Mouse (Mus musculus): Measurements from ENCODE around the gene F11. TPM values are rescaled to one million over a fixed set of nuclear protein-coding genes. Genes with fewer than 3 reads are reported as not detected.

F11 gene
- polyA plus RNA-seq, 1 experiment from 2014 or later: not detected

GRCm38 (mm10) chr8:45281630-45282029, 19.8 kb upstream of the F11 start:
- no peak overlapping the region for H3K4me3 ChIP-seq (ENCODE audit: low read depth, low read length)
- no peaks in the 10 kb centered on the region for H3K36me3 ChIP-seq (ENCODE audit: control insufficient read depth, insufficient read depth, low read length)
- H3K4me1 ChIP-seq (replicated peaks; ENCODE audit: control insufficient read depth, insufficient read depth, low read length): no peaks in the 10 kb centered on the region
- H3K27me3 ChIP-seq (ENCODE audit: control insufficient read depth, insufficient read depth, low read length): no peaks in the 10 kb centered on the region
- DNase-seq (ENCODE audit: low spot score): no peak
- no peak overlapping the region for H3K9ac ChIP-seq (ENCODE audit: low read length)
- no peak overlapping the region for H3K4me2 ChIP-seq (ENCODE audit: low read depth, low read length, severe bottlenecking)
- WGBS: 80% methylated on average over 8 of the region's 8 CpGs
- no peaks in the 10 kb centered on the region for H3K9me3 ChIP-seq (ENCODE audit: control insufficient read depth, low read length)
- no peak overlapping the region for H3K27ac ChIP-seq (ENCODE audit: low read depth, low read length)
- ATAC-seq (replicated peaks; ENCODE audit: low FRiP score): no peak

DNA sequence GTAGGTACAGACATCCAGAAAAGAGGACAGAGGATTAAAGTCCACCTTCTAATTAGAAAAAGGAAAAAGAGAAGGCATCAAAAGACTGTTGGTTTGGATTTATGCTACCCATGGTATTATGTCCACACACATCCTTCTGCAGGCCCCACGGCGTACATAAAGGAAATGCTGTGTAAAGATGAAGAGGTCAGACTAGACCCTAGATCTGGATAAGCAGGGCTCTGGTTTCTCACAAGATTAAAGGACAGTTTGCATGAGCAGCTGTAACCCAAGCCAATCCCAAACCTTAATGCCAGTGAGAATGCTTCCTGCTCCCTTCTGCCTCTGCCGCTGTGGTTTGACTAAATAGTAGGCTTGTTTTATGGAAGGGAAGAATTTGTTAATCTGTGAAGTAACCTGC, 15.6 kb upstream of the F11 start:
- Histone ChIP-seq H3K4me1 (replicated peaks; ENCODE audit: control insufficient read depth, insufficient read depth, low read length) (no peaks in the 10 kb centered on the region), H3K36me3 (ENCODE audit: control insufficient read depth, insufficient read depth, low read length) (no peaks in the 10 kb centered on the region), H3K4me2 (ENCODE audit: low read depth, low read length, severe bottlenecking) (no peak overlapping the region), H3K4me3 (ENCODE audit: low read depth, low read length) (no peak overlapping the region), H3K27me3 (ENCODE audit: control insufficient read depth, insufficient read depth, low read length) (no peaks in the 10 kb centered on the region), H3K27ac (ENCODE audit: low read depth, low read length) (no peak overlapping the region), H3K9me3 (ENCODE audit: control insufficient read depth, low read length) (no peaks in the 10 kb centered on the region), H3K9ac (ENCODE audit: low read length) (no peak overlapping the region)
- DNase-seq (ENCODE audit: low spot score): no peak
- ATAC-seq (replicated peaks; ENCODE audit: low FRiP score): no peak
- 83% methylated on average over 3 of the region's 3 CpGs for WGBS

GRCm38 (mm10) chr8:45274317-45274716, 12.5 kb upstream of the F11 start:
- ATAC-seq (replicated peaks; ENCODE audit: low FRiP score): no peak
- Histone ChIP-seq H3K9ac (ENCODE audit: low read length) (no peak overlapping the region), H3K4me3 (ENCODE audit: low read depth, low read length) (no peak overlapping the region), H3K4me1 (replicated peaks; ENCODE audit: control insufficient read depth, insufficient read depth, low read length) (no peaks in the 10 kb centered on the region), H3K36me3 (ENCODE audit: control insufficient read depth, insufficient read depth, low read length) (no peaks in the 10 kb centered on the region), H3K9me3 (ENCODE audit: control insufficient read depth, low read length) (no peaks in the 10 kb centered on the region), H3K27me3 (ENCODE audit: control insufficient read depth, insufficient read depth, low read length) (no peaks in the 10 kb centered on the region), H3K27ac (ENCODE audit: low read depth, low read length) (no peak overlapping the region), H3K4me2 (ENCODE audit: low read depth, low read length, severe bottlenecking) (no peak overlapping the region)
- no peak for DNase-seq (ENCODE audit: low spot score)
- 90% methylated on average over 4 of the region's 4 CpGs for WGBS

- Histone ChIP-seq H3K4me1 (replicated peaks; ENCODE audit: control insufficient read depth, insufficient read depth, low read length) (no peaks in the 10 kb centered on the region), H3K9ac (ENCODE audit: low read length) (no peak overlapping the region), H3K4me3 (ENCODE audit: low read depth, low read length) (no peak overlapping the region), H3K27ac (ENCODE audit: low read depth, low read length) (no peak overlapping the region), H3K36me3 (ENCODE audit: control insufficient read depth, insufficient read depth, low read length) (no peaks in the 10 kb centered on the region), H3K27me3 (ENCODE audit: control insufficient read depth, insufficient read depth, low read length) (no peaks in the 10 kb centered on the region), H3K4me2 (ENCODE audit: low read depth, low read length, severe bottlenecking) (no peak overlapping the region), H3K9me3 (ENCODE audit: control insufficient read depth, low read length) (no peaks in the 10 kb centered on the region)
- ATAC-seq (replicated peaks; ENCODE audit: low FRiP score): no peak
- no peak for DNase-seq (ENCODE audit: low spot score)
These were observed 7.2 kb upstream of the F11 start for GRCm38 (mm10) chr8:45269056-45269455.

GRCm38 (mm10) chr8:45268485-45268884, 6.7 kb upstream of the F11 start:
- H3K27me3 ChIP-seq (ENCODE audit: control insufficient read depth, insufficient read depth, low read length): no peaks in the 10 kb centered on the region
- H3K9me3 ChIP-seq (ENCODE audit: control insufficient read depth, low read length): no peaks in the 10 kb centered on the region
- H3K4me2 ChIP-seq (ENCODE audit: low read depth, low read length, severe bottlenecking): no peak overlapping the region
- H3K27ac ChIP-seq (ENCODE audit: low read depth, low read length): no peak overlapping the region
- no peak for ATAC-seq (replicated peaks; ENCODE audit: low FRiP score)
- H3K4me3 ChIP-seq (ENCODE audit: low read depth, low read length): no peak overlapping the region
- no peaks in the 10 kb centered on the region for H3K4me1 ChIP-seq (replicated peaks; ENCODE audit: control insufficient read depth, insufficient read depth, low read length)
- no peak overlapping the region for H3K9ac ChIP-seq (ENCODE audit: low read length)
- no peak for DNase-seq (ENCODE audit: low spot score)
- H3K36me3 ChIP-seq (ENCODE audit: control insufficient read depth, insufficient read depth, low read length): no peaks in the 10 kb centered on the region

GRCm38 (mm10) chr8:45267611-45268391, 6.0 kb upstream of the F11 start:
- no peaks in the 10 kb centered on the region for H3K9me3 ChIP-seq (ENCODE audit: control insufficient read depth, low read length)
- H3K36me3 ChIP-seq (ENCODE audit: control insufficient read depth, insufficient read depth, low read length): no peaks in the 10 kb centered on the region
- H3K27me3 ChIP-seq (ENCODE audit: control insufficient read depth, insufficient read depth, low read length): no peaks in the 10 kb centered on the region
- no peaks in the 10 kb centered on the region for H3K4me1 ChIP-seq (replicated peaks; ENCODE audit: control insufficient read depth, insufficient read depth, low read length)
- no peak overlapping the region for H3K9ac ChIP-seq (ENCODE audit: low read length)
- no peak for DNase-seq (ENCODE audit: low spot score)
- ATAC-seq (replicated peaks; ENCODE audit: low FRiP score): no peak
- no peak overlapping the region for H3K4me2 ChIP-seq (ENCODE audit: low read depth, low read length, severe bottlenecking)
- H3K4me3 ChIP-seq (ENCODE audit: low read depth, low read length): no peak overlapping the region
- WGBS: 94% methylated on average over 4 of the region's 4 CpGs
- no peak overlapping the region for H3K27ac ChIP-seq (ENCODE audit: low read depth, low read length)

- no peak overlapping the region for H3K27ac ChIP-seq (ENCODE audit: low read depth, low read length)
- H3K9me3 ChIP-seq (ENCODE audit: control insufficient read depth, low read length): no peaks in the 10 kb centered on the region
- no peaks in the 10 kb centered on the region for H3K4me1 ChIP-seq (replicated peaks; ENCODE audit: control insufficient read depth, insufficient read depth, low read length)
- DNase-seq (ENCODE audit: low spot score) (no peak), ATAC-seq (replicated peaks; ENCODE audit: low FRiP score) (no peak)
- no peaks in the 10 kb centered on the region for H3K36me3 ChIP-seq (ENCODE audit: control insufficient read depth, insufficient read depth, low read length)
- 58% methylated on average over 8 of the region's 8 CpGs for WGBS
- no peak overlapping the region for H3K4me3 ChIP-seq (ENCODE audit: low read depth, low read length)
- H3K4me2 ChIP-seq (ENCODE audit: low read depth, low read length, severe bottlenecking): no peak overlapping the region
- no peaks in the 10 kb centered on the region for H3K27me3 ChIP-seq (ENCODE audit: control insufficient read depth, insufficient read depth, low read length)
- no peak overlapping the region for H3K9ac ChIP-seq (ENCODE audit: low read length)
These were observed 5.2 kb upstream of the F11 start for GRCm38 (mm10) chr8:45266993-45267392.

DNA sequence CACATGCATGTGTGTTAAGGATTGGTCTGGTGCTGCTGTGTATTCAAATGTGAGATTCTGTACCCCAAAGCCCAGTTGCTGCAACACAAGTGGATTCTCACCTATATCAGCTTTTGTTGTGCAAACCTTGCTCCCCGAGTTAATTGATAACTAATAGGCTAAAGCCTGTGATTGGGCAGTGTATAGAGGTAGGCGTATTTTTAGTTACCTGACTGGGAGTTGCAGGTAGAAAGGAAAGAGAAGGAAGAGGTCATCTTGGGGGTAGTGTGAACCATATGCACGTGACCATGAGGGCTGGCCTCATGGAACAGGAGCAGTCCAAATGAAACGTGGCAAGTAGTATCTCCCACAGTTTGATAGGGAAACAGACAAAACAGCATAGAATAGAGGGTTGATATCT, 3.1 kb upstream of the F11 start:
- WGBS: 92% methylated on average over 4 of the region's 4 CpGs
- H3K36me3 ChIP-seq (ENCODE audit: control insufficient read depth, insufficient read depth, low read length): no peaks in the 10 kb centered on the region
- no peak overlapping the region for H3K27ac ChIP-seq (ENCODE audit: low read depth, low read length)
- no peak overlapping the region for H3K4me3 ChIP-seq (ENCODE audit: low read depth, low read length)
- H3K4me1 ChIP-seq (replicated peaks; ENCODE audit: control insufficient read depth, insufficient read depth, low read length): no peaks in the 10 kb centered on the region
- H3K27me3 ChIP-seq (ENCODE audit: control insufficient read depth, insufficient read depth, low read length): no peaks in the 10 kb centered on the region
- ATAC-seq (replicated peaks; ENCODE audit: low FRiP score) (no peak), DNase-seq (ENCODE audit: low spot score) (no peak)
- no peak overlapping the region for H3K9ac ChIP-seq (ENCODE audit: low read length)
- no peak overlapping the region for H3K4me2 ChIP-seq (ENCODE audit: low read depth, low read length, severe bottlenecking)
- no peaks in the 10 kb centered on the region for H3K9me3 ChIP-seq (ENCODE audit: control insufficient read depth, low read length)

GRCm38 (mm10) chr8:45262851-45263250, 1.0 kb upstream of the F11 start:
- no peak overlapping the region for H3K4me2 ChIP-seq (ENCODE audit: low read depth, low read length, severe bottlenecking)
- H3K9ac ChIP-seq (ENCODE audit: low read length): no peak overlapping the region
- no peaks in the 10 kb centered on the region for H3K9me3 ChIP-seq (ENCODE audit: control insufficient read depth, low read length)
- H3K27ac ChIP-seq (ENCODE audit: low read depth, low read length): no peak overlapping the region
- H3K27me3 ChIP-seq (ENCODE audit: control insufficient read depth, insufficient read depth, low read length): no peaks in the 10 kb centered on the region
- H3K36me3 ChIP-seq (ENCODE audit: control insufficient read depth, insufficient read depth, low read length): no peaks in the 10 kb centered on the region
- no peak overlapping the region for H3K4me3 ChIP-seq (ENCODE audit: low read depth, low read length)
- DNase-seq (ENCODE audit: low spot score): no peak
- ATAC-seq (replicated peaks; ENCODE audit: low FRiP score): no peak
- no peaks in the 10 kb centered on the region for H3K4me1 ChIP-seq (replicated peaks; ENCODE audit: control insufficient read depth, insufficient read depth, low read length)
- WGBS: 84% methylated on average over 3 of the region's 3 CpGs
